Mouse (Mus musculus): ENCODE measurements around the gene Plscr1. TPM values are rescaled to one million over a fixed set of nuclear protein-coding genes. Genes with fewer than 3 reads are reported as not detected.

Gene Plscr1
- total RNA-seq, 2 experiments from 2014 or later, result 1.5 to 2.7 TPM

GRCm38 (mm10) chr9:92293560-92294548 lies 44.3 kb downstream of the Plscr1 start:
- intact Hi-C loops (cut with DNase I), result no loop called here
- DNase-seq, result no peak

GRCm38 (mm10) chr9:92298288-92298687 lies 48.7 kb downstream of the Plscr1 start:
- intact Hi-C loops (cut with DNase I), result no loop called here
- DNase-seq, result no peak

- intact Hi-C loops (cut with DNase I), result no loop called here
- no peak for DNase-seq
Observed at GRCm38 (mm10) chr9:92301213-92301612, 51.7 kb downstream of the Plscr1 start.

- intact Hi-C loops (cut with DNase I), result no loop called here
- no peak for DNase-seq
Observed at GRCm38 (mm10) chr9:92305075-92305474, 55.5 kb downstream of the Plscr1 start.

- intact Hi-C loops (cut with DNase I), result no loop called here
- no peak for DNase-seq
Observed at GRCm38 (mm10) chr9:92305620-92306220, 56.2 kb downstream of the Plscr1 start.

- no peak for DNase-seq
- intact Hi-C loops (cut with DNase I), result no loop called here
Observed at GRCm38 (mm10) chr9:92309077-92309476, 59.5 kb downstream of the Plscr1 start, which contains the start of gene 1700057G04Rik. TSS of gene 1700057G04Rik (plus strand) at chr9:92309377.

GRCm38 (mm10) chr9:92316791-92317190 lies 67.2 kb downstream of the Plscr1 start:
- intact Hi-C loops (cut with DNase I), result no loop called here
- no peak for DNase-seq

Small RNA genes lying within 50 kb of the gene (microRNA-seq; reads per million reads assigned to microRNA genes)
- not detected for gene Mir6386

Other genes with a start within 250 kb of the Plscr1 start
- gene Plscr5, start 56.8 kb upstream of the Plscr1 start, total RNA-seq (2021), result under 1 TPM in 1 of 2 experiments, not detected in 1; 0.50 TPM
- gene Plscr2, start 25.9 kb downstream of the Plscr1 start, total RNA-seq (2021), result 1 to 10 TPM; 1.3 to 1.4 TPM
- not detected for gene 1700057G04Rik, start 59.6 kb downstream of the Plscr1 start, total RNA-seq (2021)
- under 1 TPM; 0.68 to 0.99 TPM for gene Plscr4, start 207.6 kb downstream of the Plscr1 start, total RNA-seq (2021)